Mouse (Mus musculus): ENCODE measurements around the gene Clec16a.

Clec16a gene

GRCm38 (mm10) chr16:10586546-10586945, 41.4 kb downstream of the Clec16a start:
- DNase-seq = no peak

- no peak for DNase-seq
Observed at GRCm38 (mm10) chr16:10599888-10600740, 55.0 kb downstream of the Clec16a start.

DNA sequence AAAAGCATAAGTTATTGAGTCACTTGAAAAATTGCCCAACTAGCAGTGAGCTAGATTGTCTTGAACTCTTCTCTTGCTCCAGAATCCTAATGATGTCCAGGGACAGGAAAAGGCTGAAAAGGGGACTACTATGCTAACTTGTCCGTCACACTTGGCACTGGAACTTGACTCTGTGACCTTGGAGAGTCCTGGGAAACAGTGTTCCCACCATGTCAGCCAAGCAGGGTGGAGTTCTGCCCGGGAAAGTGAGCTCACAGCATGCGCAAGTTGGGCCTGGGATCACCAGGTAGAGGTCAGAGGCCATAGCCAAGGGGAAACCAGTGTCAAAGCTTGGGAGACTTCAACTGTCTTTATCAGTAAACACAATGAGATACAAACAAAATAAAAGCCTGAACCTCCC, 62.7 kb downstream of the Clec16a start:
- DNase-seq = no peak

GRCm38 (mm10) chr16:10609921-10610320, 64.8 kb downstream of the Clec16a start:
- DNase-seq = no peak

DNA sequence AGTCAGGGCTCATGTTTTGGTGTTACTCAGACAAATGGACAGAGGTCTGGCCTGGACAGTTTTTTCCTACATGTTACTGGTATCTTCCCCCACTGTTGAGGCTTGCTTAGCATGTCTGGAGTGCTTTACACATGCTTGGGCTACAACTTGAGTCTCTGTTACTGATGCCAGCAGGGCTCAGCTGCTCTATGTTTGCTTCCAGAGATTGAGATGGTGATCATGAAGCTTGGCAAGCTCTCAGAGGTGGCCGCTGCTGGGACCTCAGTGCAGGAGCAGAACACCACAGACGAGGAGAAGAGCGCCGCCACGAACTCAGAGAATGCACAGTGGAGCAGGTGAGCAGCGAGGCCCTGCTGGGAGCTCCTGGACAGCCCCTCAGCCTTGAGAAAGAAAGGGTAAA, 65.7 kb downstream of the Clec16a start:
- no peak for DNase-seq

DNA sequence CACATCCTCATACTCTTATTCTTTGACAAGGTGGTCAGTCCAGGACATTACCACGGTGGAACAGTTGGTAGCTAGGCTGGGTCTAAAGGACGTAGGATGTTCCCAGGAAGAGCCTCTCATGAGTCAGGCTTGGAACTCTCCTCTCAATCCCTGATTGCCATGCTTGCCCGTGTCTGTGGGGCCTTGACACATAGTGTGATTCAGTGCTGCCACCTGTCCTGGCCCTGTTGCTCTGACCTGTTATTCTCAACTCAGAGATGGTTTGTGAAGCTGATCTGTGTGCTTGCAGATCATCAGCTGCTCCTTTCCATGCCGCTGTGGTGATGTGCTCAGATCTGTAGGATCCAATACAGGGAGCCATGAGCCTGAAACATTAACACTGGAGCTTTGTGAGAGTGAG, 66.2 kb downstream of the Clec16a start:
- no peak for DNase-seq

DNA sequence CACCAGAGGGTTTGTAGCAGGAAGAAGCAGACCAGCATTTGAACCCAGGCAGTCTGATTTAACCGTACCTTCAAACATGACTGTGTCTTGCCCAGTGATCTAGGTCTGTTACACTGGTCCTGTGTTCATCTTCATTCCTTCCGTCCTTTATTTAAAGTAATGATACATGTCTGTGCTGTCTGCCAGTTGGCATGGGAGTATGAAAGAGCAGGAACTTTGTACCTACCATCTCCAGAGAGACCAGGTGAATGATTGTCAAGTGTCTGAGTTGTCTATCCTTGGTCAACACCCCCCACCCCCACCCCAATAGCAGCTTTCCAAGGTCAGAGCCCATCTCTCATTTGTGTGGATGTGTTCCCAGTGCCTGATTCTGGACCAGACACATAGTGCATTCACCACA, 68.9 kb downstream of the Clec16a start:
- no peak for DNase-seq

DNA sequence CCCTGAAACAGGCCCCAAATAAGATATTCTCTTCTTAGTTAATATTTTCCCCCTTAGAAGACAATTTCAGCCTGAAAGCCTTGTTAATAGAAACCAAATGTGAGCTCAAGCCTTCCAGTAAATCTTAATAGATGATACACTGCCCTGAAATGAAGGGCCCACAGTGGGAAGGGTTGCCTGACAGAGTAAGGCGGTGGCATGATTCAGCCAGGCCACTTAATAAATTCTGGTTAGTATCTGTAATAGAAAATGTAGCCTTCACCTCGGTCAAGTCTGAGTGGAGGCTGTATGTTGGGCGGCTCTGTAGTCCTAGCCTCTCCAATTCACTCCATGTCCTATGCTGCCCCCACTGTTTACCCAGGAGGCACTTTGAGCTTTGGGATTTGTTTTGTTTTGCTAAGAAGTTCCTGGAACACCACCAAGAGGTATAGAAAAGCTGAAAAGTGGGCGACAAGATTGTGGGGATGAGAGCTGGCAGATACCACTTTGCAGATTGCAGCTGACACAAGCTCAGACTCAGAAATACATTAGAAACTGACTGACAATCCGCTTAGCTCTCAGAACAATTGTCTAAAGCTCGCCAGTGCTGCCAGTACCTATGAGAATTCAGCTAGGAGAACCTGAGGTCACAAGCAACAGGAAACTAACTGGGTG, 75.9 kb downstream of the Clec16a start:
- no peak for DNase-seq

GRCm38 (mm10) chr16:10621710-10622109, 76.6 kb downstream of the Clec16a start:
- DNase-seq = no peak

- DNase-seq = no peak
Observed at GRCm38 (mm10) chr16:10626116-10626515, 81.0 kb downstream of the Clec16a start.

GRCm38 (mm10) chr16:10627136-10627668, 82.1 kb downstream of the Clec16a start:
- DNase-seq = no peak

- DNase-seq = peak; percentile 26
Observed at GRCm38 (mm10) chr16:10628030-10628555, 83.0 kb downstream of the Clec16a start.

DNA sequence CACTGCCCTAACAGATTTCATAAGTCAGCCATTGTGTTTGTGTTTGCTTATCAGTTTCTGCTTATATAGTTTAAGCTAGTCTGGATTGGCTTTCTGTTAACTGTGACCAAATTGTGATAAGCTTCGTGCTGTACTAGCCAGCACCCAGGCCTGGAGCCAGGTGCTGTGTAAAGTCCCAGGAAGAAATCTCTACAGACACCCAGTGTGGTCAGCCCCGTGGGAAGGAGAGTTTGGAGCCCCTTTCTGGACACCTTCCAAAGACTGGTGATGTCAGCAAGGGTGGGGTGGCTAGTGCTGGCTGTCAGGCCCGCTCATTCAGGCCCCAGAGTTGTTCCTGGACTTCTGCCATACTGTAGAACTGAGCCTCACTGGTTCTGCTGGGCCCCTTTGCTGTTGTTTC, 83.8 kb downstream of the Clec16a start:
- DNase-seq = peak; percentile 79

- DNase-seq = no peak
Observed at GRCm38 (mm10) chr16:10629361-10629760, 84.2 kb downstream of the Clec16a start.

DNA sequence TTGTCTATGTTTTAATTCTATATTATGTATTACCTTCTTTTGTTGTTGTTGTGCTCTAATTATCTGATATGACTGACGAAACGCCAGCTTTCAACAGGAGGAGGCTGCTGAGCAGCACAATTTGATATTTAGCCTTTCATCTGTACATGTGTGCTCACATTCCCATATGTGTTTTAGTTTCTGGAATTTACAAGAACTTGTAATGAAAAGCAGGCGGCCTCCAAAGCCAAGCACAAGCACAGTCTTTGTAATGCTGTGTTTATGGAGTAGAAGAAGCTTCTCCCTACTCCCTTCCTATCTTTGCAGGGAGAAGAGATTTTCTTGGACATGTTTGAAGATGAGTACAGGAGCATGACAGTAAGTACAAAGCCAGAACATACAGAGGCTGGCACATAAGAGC, 89.8 kb downstream of the Clec16a start:
- DNase-seq = no peak

GRCm38 (mm10) chr16:10637898-10638297, 92.8 kb downstream of the Clec16a start:
- no peak for DNase-seq

DNA sequence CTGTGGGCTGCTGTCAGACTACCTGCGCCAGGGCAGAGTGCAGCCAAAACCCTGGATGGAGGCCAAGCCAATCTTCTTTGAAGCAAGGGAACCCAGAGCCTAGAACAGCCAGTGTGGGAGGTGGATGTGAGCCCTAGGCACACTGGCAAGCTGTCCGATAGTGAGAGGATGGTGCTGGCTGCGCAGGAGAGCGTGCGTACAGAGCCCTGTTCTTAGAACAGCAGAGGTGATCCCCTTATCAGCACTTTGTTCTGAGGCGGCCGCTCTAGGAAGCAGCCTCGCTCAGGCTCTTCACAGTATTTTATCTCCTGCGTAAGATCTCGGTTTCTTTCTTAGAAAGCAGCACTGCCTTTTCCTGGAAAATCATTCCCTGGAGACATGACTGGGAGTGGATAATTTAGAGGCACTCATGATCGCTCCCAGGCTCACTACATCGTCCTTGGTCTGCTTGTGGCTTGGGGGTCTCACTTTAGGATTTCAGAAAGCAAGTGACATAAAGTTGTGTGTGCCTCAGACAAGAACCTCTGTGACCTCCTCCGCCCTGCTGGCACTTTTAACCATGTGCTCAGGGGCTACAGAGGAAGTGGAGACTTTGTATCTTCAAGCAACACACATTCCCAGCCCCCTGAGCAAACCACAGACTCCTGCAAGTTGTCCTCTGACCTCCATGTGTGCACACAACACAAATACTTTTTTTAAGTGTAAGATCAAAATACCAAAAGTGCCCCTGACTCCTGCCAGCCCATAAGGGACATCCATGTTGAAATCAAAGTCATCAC, 94.2 kb downstream of the Clec16a start:
- no peak for DNase-seq

- peak; percentile 89 for DNase-seq
Observed at GRCm38 (mm10) chr16:10640041-10640440, 94.9 kb downstream of the Clec16a start.

DNA sequence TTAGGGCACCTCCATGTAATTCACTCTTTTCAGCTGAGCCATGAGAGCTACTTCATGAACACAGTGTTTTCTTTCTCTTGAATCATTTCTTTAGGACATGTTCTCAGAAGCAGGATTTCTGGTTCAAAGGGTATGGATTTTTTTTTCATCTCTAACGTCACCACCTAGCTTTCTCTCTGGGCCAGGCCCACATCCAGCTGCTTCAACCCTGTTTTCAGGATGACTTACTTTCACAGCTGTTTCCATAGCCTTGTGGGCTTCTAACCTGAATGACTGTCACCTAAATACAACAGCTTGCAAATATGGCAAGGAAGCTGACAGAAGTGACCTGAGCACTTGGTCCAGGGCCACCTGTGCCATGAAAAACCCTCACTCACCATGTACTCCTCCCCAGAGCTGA, 96.0 kb downstream of the Clec16a start:
- no peak for DNase-seq

- no peak for DNase-seq
Observed at GRCm38 (mm10) chr16:10642857-10643633, 97.9 kb downstream of the Clec16a start.

- no peak for DNase-seq
Observed at GRCm38 (mm10) chr16:10644238-10644637, 99.1 kb downstream of the Clec16a start.

GRCm38 (mm10) chr16:10644731-10645130, 99.6 kb downstream of the Clec16a start:
- DNase-seq = no peak
